Mouse (Mus musculus) bone marrow macrophage, adult 2 months (primary cell): ENCODE data around the gene Vmn2r99. TPM values are rescaled to one million over a fixed set of nuclear protein-coding genes. Genes with fewer than 3 reads are reported as not detected.

Source experiments
- H3K27ac ChIP-seq: 2 replicates; pipeline ENCODE4 v1.5.1; 2012; ENCODE audit warnings: low read depth, low read length; ENCODE audit not compliant: insufficient read depth
- H3K4me1 ChIP-seq: 2 replicates; pipeline ENCODE4 v1.6.1; 2012; ENCODE audit warnings: low read length; ENCODE audit not compliant: control insufficient read depth, insufficient read depth
- H3K4me3 ChIP-seq: 2 replicates; pipeline ENCODE4 v1.5.1; 2012; ENCODE audit warnings: mild to moderate bottlenecking, low read length, moderate library complexity; ENCODE audit not compliant: insufficient read depth
- CTCF ChIP-seq: IDR thresholded peaks from 2 replicates; pipeline ENCODE4 v1.5.1; 2012; ENCODE audit warnings: low read depth, mild to moderate bottlenecking, low read length, moderate library complexity
- POLR2A ChIP-seq: IDR thresholded peaks from 2 replicates; pipeline ENCODE4 v1.6.1; 2012; ENCODE audit warnings: mild to moderate bottlenecking, low read depth, low read length, borderline replicate concordance
- polyA plus RNA-seq: library from polyadenylated mRNA; stranded (reverse); fragments of >200 nt; gene quantifications from 2 replicates; pipeline ENCODE4 v1.2.4, GENCODE M21; 2012; ENCODE audit not compliant: missing spikeins, insufficient read depth, insufficient read length

The Vmn2r99 gene
- not detected in 2 replicates for polyA plus RNA-seq

- no peaks in the 10 kb centered on the region for H3K4me1 ChIP-seq
- H3K4me3 ChIP-seq, result no peak within 1 kb of the TSS
- TF ChIP-seq POLR2A, result no peak
- TF ChIP-seq CTCF, result no peak
- no peak within 1 kb of the TSS for H3K27ac ChIP-seq
These were observed at the start of gene Vmn2r99 for GRCm38 (mm10) chr17:19361649-19362048. Gene Vmn2r99, plus strand, starts transcription at chr17:19361949.

- Histone ChIP-seq H3K4me1 (no peaks in the 10 kb centered on the region), H3K27ac (no peak overlapping the region), H3K4me3 (no peak overlapping the region)
- TF ChIP-seq POLR2A (no peak), CTCF (no peak)
These were observed 75.9 kb downstream of the Vmn2r99 start for GRCm38 (mm10) chr17:19437623-19438022.

- Histone ChIP-seq H3K4me1 (no peaks in the 10 kb centered on the region), H3K4me3 (no peak overlapping the region), H3K27ac (no peak overlapping the region)
- TF ChIP-seq CTCF (no peak), POLR2A (no peak)
These were observed 83.2 kb downstream of the Vmn2r99 start for GRCm38 (mm10) chr17:19444932-19445331.

Other genes starting within 250 kb of the Vmn2r99 start
- not detected in 2 replicates for gene Vmn2r100, start 142.8 kb downstream of the Vmn2r99 start, polyA plus RNA-seq
- not detected in 2 replicates for gene Vmn2r101, start 215.3 kb downstream of the Vmn2r99 start, polyA plus RNA-seq